Mouse (Mus musculus) heart, postnatal 25 days (tissue): ENCODE measurements around the gene Padi3. TPM values are rescaled to one million over a fixed set of nuclear protein-coding genes. Genes with fewer than 3 reads are reported as not detected.

ENCODE experiments used
- DNase-seq: peaks from one replicate; pipeline ENCODE4 v3.0.0; 2022; ENCODE audit warnings: low spot score
- intact Hi-C: fragments of 180-260 bp; cut with DNase I; formaldehyde crosslinking; loops from one replicate; pipeline ENCODE4 v1.15.1; 2025
- total RNA-seq, 2 experiments: library from RNA; stranded (reverse); gene quantifications; 2 replicates each; pipeline ENCODE4 v1.2.3; 2021

Padi3 gene
- under 1 TPM in 1 of 2 experiments, not detected in 1; 0.20 TPM for total RNA-seq

DNA sequence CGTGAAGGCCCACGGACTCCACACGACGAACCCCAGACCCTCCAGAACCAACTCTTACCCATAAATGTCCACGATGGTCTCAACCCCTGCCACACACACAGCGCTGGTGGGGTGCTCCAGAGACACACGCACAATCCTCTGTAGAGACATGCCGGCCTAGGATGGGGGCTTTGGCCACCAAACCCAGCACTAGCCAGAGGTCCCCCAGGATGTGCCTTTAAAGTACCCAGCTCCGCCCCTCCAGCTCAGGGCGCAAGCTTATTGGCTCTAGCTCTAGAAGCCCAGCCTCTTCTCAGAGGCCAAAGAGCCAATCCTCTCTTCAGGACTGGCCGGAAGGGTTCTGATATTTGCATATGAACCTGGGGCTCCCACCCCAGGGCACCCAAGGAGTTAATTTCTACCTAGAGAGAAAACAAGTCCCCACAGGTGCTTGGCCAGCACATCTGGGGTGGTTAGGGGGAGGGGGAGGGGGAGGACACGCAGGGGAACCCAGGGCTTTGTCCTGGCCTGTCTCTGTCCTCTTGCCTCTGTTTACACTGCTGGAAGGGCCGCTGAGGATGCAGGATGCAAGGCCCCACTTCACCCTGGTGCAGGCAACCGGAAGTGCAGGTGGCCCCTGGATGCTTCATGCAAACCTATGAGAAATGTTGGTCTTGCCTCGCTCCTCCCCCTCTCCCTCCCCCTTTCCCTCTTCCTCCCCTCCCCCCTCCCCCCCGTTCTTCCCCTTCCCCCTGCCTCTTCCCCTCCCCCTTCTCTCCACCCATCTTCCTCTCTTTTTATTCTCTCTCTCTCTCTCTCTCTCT lies at the start of gene Padi3:
Gene Padi3, minus strand, starts transcription at position 191 of the 803 bp plus-strand sequence.
- intact Hi-C loops = loop anchor here (10.0 kb wide), 1 partner anchor 144 kb away; no protein-coding TSS in a partner anchor
- no peak for DNase-seq

GRCm38 (mm10) chr4:140859291-140859690 lies 48.8 kb upstream of the Padi3 start:
- intact Hi-C loops = no loop called here
- DNase-seq = no peak

DNA sequence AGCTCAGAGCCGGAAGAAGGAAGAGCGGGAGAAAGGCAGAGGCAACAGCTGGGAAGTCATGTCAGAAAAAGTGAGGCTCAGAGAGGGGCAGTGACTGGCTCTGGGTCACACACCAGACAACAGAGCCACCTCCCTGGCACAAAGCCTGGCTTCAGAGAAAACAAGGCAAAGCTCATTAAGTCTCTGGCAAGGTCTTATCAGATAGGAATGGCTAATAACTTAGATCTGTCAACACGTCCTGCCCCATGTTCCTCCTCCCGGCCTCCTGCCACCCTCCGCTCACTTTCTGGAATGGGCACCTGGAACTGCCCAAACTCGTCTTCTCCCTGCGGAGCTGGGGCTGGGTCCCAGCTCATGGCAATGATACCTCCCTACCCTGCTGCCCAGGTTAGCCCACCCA lies 47.4 kb upstream of the Padi3 start:
- no peak for DNase-seq
- intact Hi-C loops = no loop called here

GRCm38 (mm10) chr4:140857041-140857440 lies 46.6 kb upstream of the Padi3 start:
- intact Hi-C loops = no loop called here
- DNase-seq = no peak

GRCm38 (mm10) chr4:140855151-140855550 lies 44.7 kb upstream of the Padi3 start:
- no peak for DNase-seq
- intact Hi-C loops = no loop called here

- intact Hi-C loops = no loop called here
- no peak for DNase-seq
Measured at GRCm38 (mm10) chr4:140854455-140854864, 44.0 kb upstream of the Padi3 start.

DNA sequence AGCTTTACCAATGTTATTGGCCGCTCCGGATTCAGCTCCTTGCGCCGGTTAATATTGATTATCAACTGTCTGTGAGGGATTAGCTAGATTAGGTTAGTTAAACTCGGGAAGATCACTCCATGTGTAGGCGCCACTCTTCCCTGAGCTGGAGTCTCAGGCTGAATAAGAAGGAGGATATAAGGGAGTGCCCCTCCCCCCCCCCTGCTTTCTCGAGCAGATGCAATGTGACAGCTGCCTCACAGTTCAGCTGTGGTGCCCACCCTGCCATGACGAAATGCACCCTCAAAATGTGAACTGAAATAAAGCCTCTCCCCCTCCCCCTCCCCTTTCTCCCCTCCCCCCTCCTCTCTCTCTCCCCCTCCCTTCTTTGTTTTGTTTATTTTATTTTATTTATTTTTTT lies 43.2 kb upstream of the Padi3 start:
- DNase-seq = no peak
- intact Hi-C loops = no loop called here

DNA sequence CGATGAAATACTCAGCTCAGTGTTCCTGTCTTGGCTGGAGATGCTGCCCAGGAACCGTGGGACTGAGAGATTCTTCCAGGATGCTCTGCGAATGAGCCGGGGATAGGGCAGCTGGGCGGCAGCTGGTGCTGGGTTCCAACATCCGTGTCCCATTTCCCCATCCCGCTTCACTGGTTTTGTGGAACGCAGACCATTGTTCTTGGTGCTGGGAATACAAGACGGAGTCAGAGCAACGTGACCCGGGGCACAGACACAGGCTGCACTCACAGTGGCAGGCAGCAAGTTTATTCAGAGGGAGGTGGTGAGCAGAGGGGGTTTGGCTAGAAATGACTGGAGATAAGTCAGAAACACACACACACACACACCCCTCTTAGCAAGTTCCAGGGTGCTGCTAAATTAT lies 38.9 kb upstream of the Padi3 start:
- DNase-seq = no peak
- intact Hi-C loops = no loop called here

GRCm38 (mm10) chr4:140845666-140846065 lies 35.2 kb upstream of the Padi3 start, which contains the start of gene Padi1:
Gene Padi1, minus strand, starts transcription at chr4:140845778.
- intact Hi-C loops = no loop called here
- DNase-seq = no peak

- intact Hi-C loops = no loop called here
- no peak for DNase-seq
Measured at GRCm38 (mm10) chr4:140844991-140845390, 34.5 kb upstream of the Padi3 start.

DNA sequence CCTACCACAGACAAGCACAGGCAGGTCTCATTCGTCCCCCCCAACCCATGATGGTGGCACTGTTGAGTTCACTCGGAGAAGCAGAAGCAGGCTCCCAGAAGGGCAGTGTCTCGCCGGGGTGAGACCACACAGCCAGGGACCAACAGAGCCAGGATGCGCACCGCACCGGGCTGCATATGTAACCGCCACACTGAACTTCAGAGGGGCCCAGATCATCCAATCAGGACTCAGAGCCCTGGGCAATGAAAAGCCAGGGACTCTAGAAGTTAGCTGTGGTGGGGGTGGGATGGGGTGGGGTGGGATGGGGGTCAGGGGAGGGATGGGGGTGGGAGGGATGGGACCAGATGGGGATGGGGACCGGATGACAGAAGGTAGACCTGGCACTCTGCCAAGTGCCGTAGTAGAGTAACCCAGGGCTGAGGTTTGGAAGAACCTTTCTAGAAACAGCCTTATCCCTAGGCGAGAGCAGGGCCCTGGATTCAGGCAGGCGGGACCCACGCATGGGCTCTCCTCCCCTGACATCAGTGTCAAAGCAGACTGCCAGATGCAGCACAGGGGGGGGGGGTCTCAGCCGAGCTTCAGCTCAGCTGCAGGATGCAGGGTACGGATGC lies 33.3 kb upstream of the Padi3 start:
- intact Hi-C loops = no loop called here
- DNase-seq = no peak

DNA sequence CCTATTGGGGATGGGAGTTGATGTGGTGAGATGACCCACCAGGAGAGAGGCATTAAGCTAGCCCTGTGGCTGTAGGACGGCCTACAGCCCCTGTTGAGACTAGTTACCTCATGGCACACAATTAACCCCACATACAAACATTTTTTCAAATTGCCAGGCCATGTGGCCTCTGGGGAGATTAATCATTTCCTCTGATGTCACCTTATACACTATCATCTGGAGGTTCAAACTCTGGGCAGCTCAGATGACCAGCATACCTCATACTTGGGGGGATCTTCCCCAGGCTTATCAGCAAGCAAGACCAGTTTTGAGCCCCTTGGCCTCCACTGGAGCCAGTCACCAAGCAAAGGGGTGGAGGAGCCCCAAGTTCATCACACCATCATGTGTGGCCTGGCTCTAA lies 32.5 kb upstream of the Padi3 start:
- intact Hi-C loops = no loop called here
- no peak for DNase-seq

GRCm38 (mm10) chr4:140837879-140838278 lies 27.4 kb upstream of the Padi3 start:
- intact Hi-C loops = no loop called here

GRCm38 (mm10) chr4:140836208-140836866 lies 25.9 kb upstream of the Padi3 start:
- intact Hi-C loops = no loop called here
- DNase-seq = no peak

More at GRCm38 (mm10) chr4:140837879-140838278, 27.4 kb upstream of the Padi3 start:
- no peak for DNase-seq

DNA sequence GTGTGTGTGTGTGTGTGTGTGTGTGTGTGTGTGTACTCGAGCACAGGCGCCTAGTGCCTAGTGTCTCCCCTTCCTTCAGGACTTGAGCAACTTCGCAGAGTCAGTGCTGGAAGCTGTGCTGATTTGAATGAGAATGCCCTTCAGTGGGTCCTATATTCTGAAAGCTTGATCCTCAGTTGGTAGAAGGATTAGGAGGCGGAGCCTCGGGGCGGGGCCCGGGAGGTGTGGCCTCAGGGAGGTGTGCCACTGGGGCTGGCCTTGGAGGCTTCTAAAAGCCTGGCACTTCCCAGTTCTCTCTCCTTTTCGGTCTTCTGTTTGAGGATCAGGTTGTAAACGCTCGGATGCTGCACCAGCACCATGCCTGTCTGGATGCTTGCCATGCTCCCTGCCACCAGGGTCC lies 25.2 kb upstream of the Padi3 start:
- no peak for DNase-seq
- intact Hi-C loops = no loop called here

GRCm38 (mm10) chr4:140834327-140834934 lies 24.0 kb upstream of the Padi3 start:
- intact Hi-C loops = no loop called here
- DNase-seq = no peak

DNA sequence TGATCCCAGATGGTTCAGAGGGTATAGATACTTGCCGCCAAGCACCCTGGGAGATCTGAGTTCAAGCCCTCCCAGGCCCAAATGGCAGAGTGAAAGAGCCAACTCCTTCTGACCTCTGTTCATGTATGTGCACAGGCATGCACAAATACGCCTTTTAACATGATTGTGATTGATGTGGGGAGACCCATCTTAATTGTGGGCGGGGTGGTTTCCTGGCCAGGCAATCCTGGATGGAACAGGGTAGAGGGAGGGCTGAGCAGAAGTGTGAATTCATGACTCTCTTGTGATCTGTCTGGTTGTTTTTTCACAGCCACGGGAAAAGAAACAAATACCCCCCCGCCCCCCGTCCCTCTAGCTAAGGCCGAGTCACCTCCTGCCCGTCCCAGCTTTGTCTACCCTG lies 22.4 kb upstream of the Padi3 start:
- intact Hi-C loops = no loop called here
- DNase-seq = no peak

- DNase-seq = no peak
- intact Hi-C loops = no loop called here
Measured at GRCm38 (mm10) chr4:140831808-140832207, 21.4 kb upstream of the Padi3 start.

GRCm38 (mm10) chr4:140827237-140827636 lies 16.8 kb upstream of the Padi3 start:
- no peak for DNase-seq
- intact Hi-C loops = no loop called here

- DNase-seq = no peak
- intact Hi-C loops = no loop called here
Measured at GRCm38 (mm10) chr4:140825942-140826341, 15.5 kb upstream of the Padi3 start.
